Mouse (Mus musculus) right cerebral cortex, postnatal 10 days (tissue): ENCODE results near the gene Gm5475.
A peak's percentile ranks its signal among the peaks of the same experiment; 100 is the strongest.

Experiments
- DNase-seq, 2 experiments: peaks; one replicate each; pipeline ENCODE4 v3.0.0; 2021; ENCODE audit warnings: low spot score in 2 of 2

The Gm5475 gene

DNA sequence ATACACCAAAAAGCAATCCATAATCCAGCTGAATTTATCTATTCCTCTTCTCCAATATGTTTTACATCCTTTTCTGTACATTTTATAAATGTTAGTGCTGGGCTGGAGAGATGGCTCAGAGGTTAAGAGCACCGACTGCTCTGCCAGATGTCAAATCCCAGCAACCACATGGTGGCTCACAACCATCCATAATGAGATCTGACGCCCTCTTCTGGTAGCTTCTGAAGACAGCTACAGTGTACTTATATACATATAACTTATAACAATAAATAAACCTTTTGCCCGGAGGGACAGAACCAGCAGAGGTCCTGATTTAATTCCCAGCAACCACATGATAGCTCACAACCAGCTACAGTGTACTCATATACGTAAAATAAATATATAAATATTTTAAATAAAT is 26.6 kb downstream of the Gm5475 start:
- no peak for DNase-seq

GRCm38 (mm10) chr15:100449495-100449894 is 27.5 kb downstream of the Gm5475 start:
- DNase-seq, result no peak

- DNase-seq, result peak; percentile 70 to 76
Observed at GRCm38 (mm10) chr15:100451245-100451644, 29.3 kb downstream of the Gm5475 start.

DNA sequence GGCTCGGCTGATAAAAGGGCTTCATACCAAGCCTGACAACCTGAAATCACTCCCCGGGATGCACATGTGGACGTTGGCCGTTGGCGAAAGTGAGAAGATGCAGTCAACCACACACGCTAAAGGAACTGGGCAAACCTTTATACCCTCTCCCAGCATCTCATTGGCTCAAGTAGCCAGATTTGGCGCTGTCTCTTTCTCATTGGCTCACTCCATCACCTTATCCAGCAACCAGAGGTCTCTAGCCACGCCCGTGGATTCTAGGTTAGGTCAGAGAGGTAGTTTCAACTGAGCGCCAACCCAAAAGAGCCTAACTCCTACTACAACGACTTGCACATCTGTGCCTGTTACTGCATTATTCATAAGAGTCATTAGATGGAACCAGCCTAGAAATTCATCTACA is 30.5 kb downstream of the Gm5475 start:
- no peak for DNase-seq

DNA sequence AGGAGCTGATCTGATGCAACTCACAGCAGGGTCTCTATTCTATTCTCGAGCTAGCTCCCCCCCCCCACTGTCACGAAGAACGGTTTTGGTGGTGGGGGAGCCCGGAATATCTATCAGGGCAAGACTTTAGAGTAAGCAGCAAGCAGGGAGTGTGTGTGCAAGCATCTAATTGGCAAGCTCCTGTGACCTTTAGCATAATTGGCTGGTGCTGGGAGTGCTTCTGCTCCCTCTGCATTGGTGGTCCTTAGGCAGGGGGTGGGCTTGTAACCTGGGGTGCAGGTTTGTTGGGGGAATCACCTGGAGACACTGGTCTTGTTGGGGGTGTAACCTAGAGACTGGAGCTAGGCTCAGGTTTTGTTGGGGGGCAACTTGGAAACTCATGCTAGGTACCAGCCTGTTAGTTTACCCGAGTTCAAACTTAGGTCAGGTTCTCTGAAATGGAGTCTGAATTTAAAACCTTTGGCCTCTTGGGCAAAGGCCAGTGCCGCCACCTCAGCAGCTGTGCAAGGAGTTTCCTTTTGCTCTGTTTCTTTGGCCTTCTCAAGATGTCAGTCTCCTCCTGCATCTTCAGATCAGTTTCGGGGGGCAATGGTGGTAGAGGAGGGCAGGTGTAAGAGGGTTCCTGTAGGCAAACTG is 34.5 kb downstream of the Gm5475 start:
- no peak for DNase-seq

- DNase-seq, result peak; percentile 74 to 82
Observed at GRCm38 (mm10) chr15:100457340-100457739, 35.4 kb downstream of the Gm5475 start.

DNA sequence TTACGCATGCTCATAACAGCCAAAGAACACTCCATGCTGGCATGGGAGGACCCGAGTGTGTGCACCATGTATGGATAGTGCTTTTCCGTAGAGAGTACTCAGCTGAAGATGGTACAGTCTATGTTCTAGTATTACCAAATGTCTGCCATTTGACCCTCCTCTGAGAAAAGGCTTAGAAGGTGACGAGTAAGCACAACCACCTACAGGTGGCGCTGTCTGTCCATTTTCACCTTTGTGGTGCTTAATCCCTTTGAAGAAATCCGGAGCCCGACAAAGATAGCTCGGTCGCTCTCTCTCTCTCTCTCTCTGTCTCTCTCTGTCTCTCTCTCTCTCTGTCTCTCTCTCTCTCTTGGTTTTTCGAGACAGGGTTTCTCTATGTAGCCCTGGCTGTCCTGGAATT is 36.1 kb downstream of the Gm5475 start:
- peak in 1 of 2 experiments; percentile 61 for DNase-seq

DNA sequence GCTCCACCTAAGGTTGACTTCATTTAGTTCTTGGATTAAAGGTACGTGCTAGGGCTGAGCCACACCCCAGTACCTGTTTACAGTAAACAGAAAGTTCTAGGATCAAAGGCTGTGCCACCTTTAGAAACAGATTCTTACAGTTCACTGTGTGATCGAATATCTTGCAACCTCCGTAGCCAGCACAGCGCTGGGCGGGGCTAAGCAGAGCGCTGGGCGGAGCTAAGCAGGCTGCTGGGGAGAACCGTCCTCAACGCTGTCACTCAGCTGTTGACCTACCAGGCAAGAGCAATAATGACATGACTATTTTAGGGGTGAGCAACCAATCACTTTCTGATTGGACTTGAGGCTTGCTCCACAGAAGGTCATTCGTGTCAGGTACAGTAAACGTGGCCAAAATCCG is 39.0 kb downstream of the Gm5475 start:
- no peak for DNase-seq

DNA sequence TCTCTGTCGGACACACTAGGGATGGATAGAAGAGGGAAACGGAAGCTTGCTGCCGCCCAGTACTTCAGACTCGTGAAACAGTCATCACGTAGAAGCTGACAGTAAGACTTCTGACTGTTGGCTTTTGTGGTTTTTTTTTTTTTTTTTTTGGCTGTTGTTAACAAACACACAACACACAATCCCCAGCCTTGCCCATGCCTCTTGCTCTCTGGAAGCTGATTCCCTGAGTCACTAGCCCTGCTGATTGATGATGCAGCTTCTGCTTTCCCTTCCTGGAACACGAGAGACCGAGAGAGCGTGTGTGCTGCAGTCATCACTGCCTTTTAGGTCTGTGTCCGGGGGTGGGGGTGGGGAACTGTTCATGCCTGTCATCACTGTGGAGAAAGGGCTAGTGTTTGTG is 39.7 kb downstream of the Gm5475 start:
- no peak for DNase-seq

DNA sequence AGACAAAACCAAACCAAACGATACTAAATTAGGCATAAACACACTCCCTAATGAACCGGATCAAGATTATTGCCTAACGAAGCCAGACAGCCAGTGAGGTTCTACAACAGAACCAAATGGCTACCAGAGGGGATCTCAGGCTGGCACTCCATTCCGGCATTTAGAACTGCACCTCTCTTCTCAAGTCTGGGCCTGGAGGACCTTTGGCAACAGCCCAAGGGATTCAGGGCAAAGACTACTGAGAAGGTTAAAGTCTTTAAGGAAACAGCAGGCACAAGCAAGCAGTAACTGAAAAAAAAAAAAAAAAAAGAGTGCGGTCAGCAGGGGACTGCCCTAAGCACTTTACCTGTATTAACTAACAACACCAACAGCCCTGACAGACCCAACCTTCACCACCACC is 40.1 kb downstream of the Gm5475 start:
- no peak for DNase-seq

- DNase-seq, result peak; percentile 80 to 81
Observed at GRCm38 (mm10) chr15:100463712-100464111, 41.8 kb downstream of the Gm5475 start.

DNA sequence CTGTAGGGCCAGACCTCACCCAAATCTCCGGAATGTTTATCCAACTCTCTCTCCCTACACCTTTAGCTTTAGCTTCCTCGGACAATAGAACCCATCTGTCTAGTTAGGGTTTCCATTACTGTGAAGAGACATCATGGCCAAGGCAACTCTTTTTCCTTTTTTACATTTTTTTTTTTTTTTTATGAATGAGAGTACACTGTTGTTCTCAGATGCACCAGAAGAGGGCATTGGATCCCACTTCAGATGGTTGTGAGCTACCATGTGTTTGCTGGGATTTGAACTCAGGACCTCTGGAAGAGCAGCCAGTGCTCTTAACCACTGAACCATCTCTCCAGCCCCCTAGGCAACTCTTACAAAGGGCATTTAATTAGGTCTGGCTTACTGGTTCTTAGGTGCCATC is 43.5 kb downstream of the Gm5475 start:
- DNase-seq, result no peak

- DNase-seq, result no peak
Observed at GRCm38 (mm10) chr15:100467738-100468137, 45.8 kb downstream of the Gm5475 start.

- DNase-seq, result peak; percentile 93 to 95
Observed at GRCm38 (mm10) chr15:100468295-100469188, 46.6 kb downstream of the Gm5475 start, which contains the start of gene Letmd1. TSS of gene Letmd1 (plus strand) at chr15:100469023.

DNA sequence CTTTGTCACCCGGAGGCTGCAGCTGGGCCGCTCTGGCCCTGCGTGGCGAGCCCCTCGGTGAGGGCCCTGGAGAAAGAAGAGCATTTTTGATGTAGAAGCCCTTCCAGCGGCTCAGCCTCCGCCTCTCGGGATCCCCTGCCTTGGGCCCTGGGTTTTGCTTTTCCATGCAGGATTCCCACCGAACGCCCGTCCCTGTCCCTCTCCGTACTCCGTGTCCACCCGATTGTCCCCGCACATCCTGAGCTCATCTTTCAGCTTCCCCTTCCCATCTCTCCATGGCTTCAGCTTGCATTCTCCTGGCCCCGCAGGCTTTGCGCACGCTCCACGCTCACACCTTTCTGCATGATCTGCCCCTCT is 47.2 kb downstream of the Gm5475 start:
- DNase-seq, result no peak

DNA sequence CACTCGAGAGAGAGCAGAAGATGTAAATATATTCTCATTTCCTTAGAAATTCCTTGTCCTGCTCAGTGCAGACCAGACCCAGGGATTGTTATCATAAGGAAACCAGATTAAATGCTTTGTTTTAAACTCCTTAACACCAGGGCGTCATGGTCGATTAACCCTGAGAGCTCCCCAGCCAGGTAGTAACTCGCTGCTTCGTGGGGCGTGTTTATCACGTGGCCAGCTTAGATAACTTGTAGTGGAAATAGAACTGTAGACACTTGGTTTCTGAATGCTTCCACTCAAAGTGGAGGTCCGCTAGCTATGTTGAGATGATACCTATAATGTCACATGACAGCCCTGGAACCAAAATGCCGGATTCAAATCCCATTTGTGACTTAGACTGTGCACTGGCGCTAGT is 48.1 kb downstream of the Gm5475 start:
- no peak for DNase-seq

GRCm38 (mm10) chr15:100473926-100474503 is 52.1 kb downstream of the Gm5475 start:
- DNase-seq, result no peak
